Mouse (Mus musculus) forebrain, embryonic 16.5 days (tissue): Measurements from ENCODE around the gene C4b. TPM values are rescaled to one million over a fixed set of nuclear protein-coding genes. Genes with fewer than 3 reads are reported as not detected.

Experiments
- ATAC-seq: fragments of 200-750 bp; cut with Nextera tagmentation; 2 replicates; pipeline ENCODE4 v1.8.0; 2017; ENCODE audit warnings: mild to moderate bottlenecking, moderate library complexity
- H3K27ac ChIP-seq: fragments of 300-500 bp; sonication (generic); 2 replicates; pipeline ENCODE4 v1.5.1; 2014; ENCODE audit warnings: low read length, control low read depth
- H3K27me3 ChIP-seq: fragments of 300-500 bp; sonication (generic); replicated peaks from 2 replicates; pipeline ENCODE4 v1.6.1; 2014; ENCODE audit warnings: low read length; ENCODE audit not compliant: control insufficient read depth, insufficient read depth
- H3K36me3 ChIP-seq: fragments of 300-500 bp; sonication (generic); 2 replicates; pipeline ENCODE4 v1.6.1; 2014; ENCODE audit not compliant: control insufficient read depth, insufficient read depth
- H3K4me1 ChIP-seq: fragments of 300-500 bp; sonication (generic); replicated peaks from 2 replicates; pipeline ENCODE4 v1.6.1; 2014; ENCODE audit warnings: low read length; ENCODE audit not compliant: control insufficient read depth, insufficient read depth
- H3K4me2 ChIP-seq: fragments of 300-500 bp; sonication (generic); 2 replicates; pipeline ENCODE4 v1.6.1; 2014; ENCODE audit warnings: mild to moderate bottlenecking, low read length, control low read depth
- H3K4me3 ChIP-seq: fragments of 300-500 bp; sonication (generic); replicated peaks from 2 replicates; pipeline ENCODE4 v1.5.1; 2014; ENCODE audit warnings: mild to moderate bottlenecking, low read length, control low read depth
- H3K9ac ChIP-seq: fragments of 300-500 bp; sonication (generic); replicated peaks from 2 replicates; pipeline ENCODE4 v1.6.1; 2014; ENCODE audit warnings: low read depth, low read length, control low read depth
- H3K9me3 ChIP-seq: fragments of 300-500 bp; sonication (generic); 2 replicates; pipeline ENCODE4 v1.6.1; 2016; ENCODE audit warnings: low read length; ENCODE audit not compliant: control insufficient read depth
- WGBS: fragments of 180-500 bp; shearing (Covaris S2); extraction: QIAGEN DNeasy Blood & Tissue Kit; methylation state at CpG from one replicate; pipeline ENCODE4 v1.1.7; 2014; 5-methylcytosine and 5-hydroxymethylcytosine counted together
- polyA plus RNA-seq: library from polyadenylated mRNA; unstranded; fragments of >200 nt; fragmentation: Nextera tagmentation; extraction: Ambion mirVana; gene quantifications from 2 replicates; pipeline ENCODE4 v1.2.1, GENCODE M21; 2015

C4b gene
- polyA plus RNA-seq, 1 experiment from 2014 or later = not detected

GRCm38 (mm10) chr17:34685120-34686110, 58.3 kb downstream of the C4b start:
- no peak for ATAC-seq

GRCm38 (mm10) chr17:34684253-34684893, 59.3 kb downstream of the C4b start:
- Histone ChIP-seq H3K4me1 (no peaks in the 10 kb centered on the region; the same call in 1 of the 2 replicates), H3K4me2 (no peak overlapping the region), H3K27me3 (no peaks in the 10 kb centered on the region), H3K36me3 (no peaks in the 10 kb centered on the region), H3K9me3 (no peaks in the 10 kb centered on the region), H3K9ac (no peak overlapping the region; the same call in 1 of the 2 replicates), H3K27ac (no peak overlapping the region), H3K4me3 (no peak overlapping the region)
- 60% methylated on average over 9 of the region's 9 CpGs for whole genome bisulfite sequencing
- ATAC-seq = no peak

More at GRCm38 (mm10) chr17:34685120-34686110, 58.3 kb downstream of the C4b start:
- Histone ChIP-seq H3K4me3 (no peak overlapping the region), H3K36me3 (no peaks in the 10 kb centered on the region), H3K27ac (no peak overlapping the region), H3K27me3 (no peaks in the 10 kb centered on the region), H3K4me2 (no peak overlapping the region), H3K9me3 (no peaks in the 10 kb centered on the region), H3K4me1 (no peaks in the 10 kb centered on the region; the same call in 1 of the 2 replicates), H3K9ac (no peak overlapping the region)
- 79% methylated on average over 28 of the region's 28 CpGs for WGBS

GRCm38 (mm10) chr17:34683686-34684220, 59.9 kb downstream of the C4b start:
- H3K9ac ChIP-seq = no peak overlapping the region; the same call in 1 of the 2 replicates
- WGBS = 73% methylated on average over 10 of the region's 10 CpGs
- no peak overlapping the region for H3K4me2 ChIP-seq
- H3K4me1 ChIP-seq = no peaks in the 10 kb centered on the region; the same call in 1 of the 2 replicates
- H3K4me3 ChIP-seq = no peak overlapping the region
- H3K27ac ChIP-seq = no peak overlapping the region
- no peaks in the 10 kb centered on the region for H3K9me3 ChIP-seq
- no peak for ATAC-seq
- H3K27me3 ChIP-seq = no peaks in the 10 kb centered on the region
- H3K36me3 ChIP-seq = no peaks in the 10 kb centered on the region

- WGBS = 79% methylated on average over 8 of the region's 8 CpGs
- no peaks in the 10 kb centered on the region for H3K9me3 ChIP-seq
- H3K9ac ChIP-seq = no peak overlapping the region
- H3K4me3 ChIP-seq = no peak overlapping the region
- no peaks in the 10 kb centered on the region; the same call in 1 of the 2 replicates for H3K4me1 ChIP-seq
- ATAC-seq = no peak
- H3K36me3 ChIP-seq = no peaks in the 10 kb centered on the region
- no peaks in the 10 kb centered on the region for H3K27me3 ChIP-seq
- no peak overlapping the region for H3K4me2 ChIP-seq
- no peak overlapping the region for H3K27ac ChIP-seq
Measured at GRCm38 (mm10) chr17:34683179-34683578, 60.5 kb downstream of the C4b start.

- Histone ChIP-seq H3K4me2 (no peak overlapping the region), H3K4me1 (no peaks in the 10 kb centered on the region; the same call in 1 of the 2 replicates), H3K9ac (no peak overlapping the region), H3K4me3 (no peak overlapping the region), H3K27me3 (no peaks in the 10 kb centered on the region), H3K27ac (no peak overlapping the region), H3K9me3 (no peaks in the 10 kb centered on the region), H3K36me3 (no peaks in the 10 kb centered on the region)
- WGBS = 66% methylated on average over 11 of the region's 11 CpGs
- ATAC-seq = no peak
Measured at GRCm38 (mm10) chr17:34681881-34682536, 61.7 kb downstream of the C4b start.

- ATAC-seq = no peak
- Histone ChIP-seq H3K27me3 (no peaks in the 10 kb centered on the region), H3K4me2 (no peak overlapping the region), H3K4me3 (no peak overlapping the region), H3K27ac (no peak overlapping the region), H3K9me3 (no peaks in the 10 kb centered on the region), H3K36me3 (no peaks in the 10 kb centered on the region), H3K9ac (no peak overlapping the region), H3K4me1 (no peaks in the 10 kb centered on the region; the same call in 1 of the 2 replicates)
- WGBS = 81% methylated on average over 17 of the region's 17 CpGs
Measured at GRCm38 (mm10) chr17:34681132-34681571, 62.5 kb downstream of the C4b start.

- H3K9me3 ChIP-seq = no peaks in the 10 kb centered on the region
- no peak overlapping the region for H3K4me2 ChIP-seq
- no peaks in the 10 kb centered on the region; the same call in 1 of the 2 replicates for H3K4me1 ChIP-seq
- H3K27me3 ChIP-seq = peaks cover under 1% of the 10 kb centered on the region
- ATAC-seq = no peak
- H3K36me3 ChIP-seq = no peaks in the 10 kb centered on the region
- H3K9ac ChIP-seq = no peak overlapping the region
- 72% methylated on average over 4 of the region's 4 CpGs for WGBS
- H3K4me3 ChIP-seq = no peak overlapping the region
- H3K27ac ChIP-seq = no peak overlapping the region
Measured at GRCm38 (mm10) chr17:34680621-34681020, 63.1 kb downstream of the C4b start.

- ATAC-seq = no peak
- Histone ChIP-seq H3K36me3 (no peaks in the 10 kb centered on the region), H3K4me2 (no peak overlapping the region), H3K9ac (no peak overlapping the region), H3K27me3 (peaks cover 5% of the 10 kb centered on the region), H3K4me1 (no peaks in the 10 kb centered on the region; the same call in 1 of the 2 replicates), H3K9me3 (no peaks in the 10 kb centered on the region), H3K27ac (no peak overlapping the region), H3K4me3 (no peak overlapping the region)
- 87% methylated on average over 26 of the region's 26 CpGs for WGBS
Measured at GRCm38 (mm10) chr17:34680191-34680590, 63.5 kb downstream of the C4b start.
